Mouse (Mus musculus): ENCODE measurements around the gene Prmt7. TPM values are rescaled to one million over a fixed set of nuclear protein-coding genes. Genes with fewer than 3 reads are reported as not detected.

Gene Prmt7
- total and polyA plus RNA-seq, 3 experiments, result 63.3 to 74.5 TPM; not detected in 1

- Histone ChIP-seq H3K79me2 (ENCODE audit: control insufficient read depth, insufficient read depth, low read length, poor library complexity) (no peaks in the 10 kb centered on the region), H3K27ac (ENCODE audit: control insufficient read depth, low read depth, low read length) (no peak overlapping the region), H3K9me3 (replicated peaks; ENCODE audit: insufficient read depth, low read length) (no peaks in the 10 kb centered on the region), H3K27me3 (ENCODE audit: control insufficient read depth in 1 of 2, insufficient read depth in 2 of 2, low read length in 2 of 2) (peaks cover 3 to 9% of the 10 kb centered on the region in 2 experiments), H3K4me1 (ENCODE audit: control insufficient read depth in 1 of 2, insufficient read depth in 2 of 2, low read length in 2 of 2) (no peaks in the 10 kb centered on the region), H3K9ac (ENCODE audit: control insufficient read depth, low read depth, low read length, poor library complexity, severe bottlenecking) (no peak overlapping the region), H3K36me3 (ENCODE audit: control insufficient read depth in 1 of 2, insufficient read depth in 2 of 2, low read length in 2 of 2) (no peaks in the 10 kb centered on the region), H3K4me3 (ENCODE audit: control insufficient read depth in 1 of 2, insufficient read depth in 1 of 2, low read depth in 2 of 2, low read length in 2 of 2) (no peak overlapping the region)
- no peak for DNase-seq (ENCODE audit: low read depth, low spot score)
- TF ChIP-seq JUND (IDR thresholded peaks at IDR 0.05; ENCODE audit: low read depth, low read length) (no peak), POLR2A (IDR thresholded peaks at IDR 0.05; ENCODE audit: control insufficient read depth in 1 of 2, insufficient read depth in 1 of 2, low read depth in 1 of 2, low read length in 2 of 2, poor library complexity in 1 of 2) (no peak), CHD1 (IDR thresholded peaks at IDR 0.05; ENCODE audit: low read depth, low read length) (no peak), NRF1 (IDR thresholded peaks at IDR 0.05; ENCODE audit: insufficient read depth, low read depth, low read length, poor library complexity, severe bottlenecking) (no peak), SMC3 (IDR thresholded peaks at IDR 0.05; ENCODE audit: low read depth, low read length) (no peak), MAFK (IDR thresholded peaks at IDR 0.05; ENCODE audit: borderline replicate concordance, low read depth, low read length) (no peak), MYB (IDR thresholded peaks at IDR 0.05; ENCODE audit: low read depth, low read length) (no peak), TBP (IDR thresholded peaks at IDR 0.05; ENCODE audit: low read depth, low read length) (no peak), ZC3H11A (IDR thresholded peaks at IDR 0.05; ENCODE audit: low read depth, low read length) (no peak), CHD2 (IDR thresholded peaks at IDR 0.05; ENCODE audit: low read length) (no peak)
These were observed 87.5 kb downstream of the Prmt7 start for GRCm38 (mm10) chr8:106298261-106298660.

- H3K36me3 ChIP-seq (ENCODE audit: control insufficient read depth in 1 of 2, insufficient read depth in 2 of 2, low read length in 2 of 2), result no peaks in the 10 kb centered on the region
- H3K27ac ChIP-seq (ENCODE audit: control insufficient read depth, low read depth, low read length), result no peak overlapping the region
- no peak overlapping the region for H3K9ac ChIP-seq (ENCODE audit: control insufficient read depth, low read depth, low read length, poor library complexity, severe bottlenecking)
- no peak for TF ChIP-seq GATA1 (IDR thresholded peaks at IDR 0.05; ENCODE audit: low read depth, low read length)
- TF ChIP-seq CHD2 (IDR thresholded peaks at IDR 0.05; ENCODE audit: low read length), result no peak
- no peak for TF ChIP-seq E2F4 (IDR thresholded peaks at IDR 0.05; ENCODE audit: borderline replicate concordance, low read depth, low read length)
- no peak for TF ChIP-seq MEF2A (IDR thresholded peaks at IDR 0.05; ENCODE audit: extremely low read depth, insufficient replicate concordance, low read depth, low read length, poor library complexity, severe bottlenecking)
- TF ChIP-seq GABPA (IDR thresholded peaks at IDR 0.05; ENCODE audit: low read depth, low read length), result no peak
- no peak for TF ChIP-seq TBP (IDR thresholded peaks at IDR 0.05; ENCODE audit: low read depth, low read length)
- TF ChIP-seq KAT2A (conservative IDR thresholded peaks at IDR 0.05; ENCODE audit: low read depth, low read length), result no peak
- TF ChIP-seq EP300 (IDR thresholded peaks at IDR 0.05; ENCODE audit: low read depth in 1 of 2, low read length in 2 of 2), result no peak
- TF ChIP-seq POLR2AphosphoS2 (IDR thresholded peaks at IDR 0.05; ENCODE audit: low read length), result no peak
- no peak for TF ChIP-seq JUND (IDR thresholded peaks at IDR 0.05; ENCODE audit: low read depth, low read length)
- H3K79me2 ChIP-seq (ENCODE audit: control insufficient read depth, insufficient read depth, low read length, poor library complexity), result no peaks in the 10 kb centered on the region
- no peak overlapping the region for H3K4me3 ChIP-seq (ENCODE audit: control insufficient read depth in 1 of 2, insufficient read depth in 1 of 2, low read depth in 2 of 2, low read length in 2 of 2)
- peaks cover 3 to 9% of the 10 kb centered on the region in 2 experiments for H3K27me3 ChIP-seq (ENCODE audit: control insufficient read depth in 1 of 2, insufficient read depth in 2 of 2, low read length in 2 of 2)
- H3K4me1 ChIP-seq (ENCODE audit: control insufficient read depth in 1 of 2, insufficient read depth in 2 of 2, low read length in 2 of 2), result no peaks in the 10 kb centered on the region
- no peak for DNase-seq (ENCODE audit: low read depth, low spot score)
- H3K9me3 ChIP-seq (replicated peaks; ENCODE audit: insufficient read depth, low read length), result no peaks in the 10 kb centered on the region
These were observed 88.1 kb downstream of the Prmt7 start for GRCm38 (mm10) chr8:106298846-106299245.
